Mouse (Mus musculus): ENCODE data around the gene Gzmm.
"Not testable (repeated sequence)": the region's sequence is repeated elsewhere in the genome, so short reads cannot be mapped to it uniquely, and the experiment has no call there.

The Gzmm gene

DNA sequence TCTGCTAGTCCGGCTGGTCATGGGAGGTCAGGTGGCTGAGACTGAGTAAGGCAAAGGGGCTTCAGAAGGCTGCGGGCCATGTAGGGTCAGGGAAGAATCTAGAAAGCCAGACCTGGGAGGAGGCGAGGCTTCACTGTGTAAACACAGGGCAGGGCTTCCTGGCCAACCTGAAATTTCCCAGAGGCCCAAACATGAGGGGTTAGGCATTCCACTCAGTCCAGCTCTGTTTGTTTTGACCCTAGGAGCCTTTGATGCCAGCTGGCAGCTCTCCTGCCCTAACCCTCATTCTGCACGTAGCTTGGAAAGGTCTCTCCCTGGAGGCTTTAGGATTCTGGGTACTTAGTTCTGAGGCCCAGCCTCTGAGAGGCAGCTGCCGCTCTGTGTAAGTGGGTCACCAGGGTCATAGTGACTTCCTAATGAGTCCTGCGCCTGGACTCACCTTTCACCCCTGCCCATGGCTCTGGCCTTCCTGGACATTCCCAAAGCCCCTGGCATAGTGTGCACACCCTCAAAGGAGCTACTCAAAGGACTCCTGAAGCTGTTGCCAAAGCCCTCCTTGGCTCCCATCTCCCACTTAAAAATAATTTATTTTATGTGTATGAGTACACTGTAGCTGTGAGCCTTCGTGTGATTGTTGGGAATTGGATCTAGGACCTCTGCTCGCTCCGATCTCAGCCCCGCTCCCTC lies 12.8 kb downstream of the Gzmm start:
- DNase-seq (ENCODE audit: low spot score in 2 of 2): peak in 1 of 2 experiments; percentile 56

DNA sequence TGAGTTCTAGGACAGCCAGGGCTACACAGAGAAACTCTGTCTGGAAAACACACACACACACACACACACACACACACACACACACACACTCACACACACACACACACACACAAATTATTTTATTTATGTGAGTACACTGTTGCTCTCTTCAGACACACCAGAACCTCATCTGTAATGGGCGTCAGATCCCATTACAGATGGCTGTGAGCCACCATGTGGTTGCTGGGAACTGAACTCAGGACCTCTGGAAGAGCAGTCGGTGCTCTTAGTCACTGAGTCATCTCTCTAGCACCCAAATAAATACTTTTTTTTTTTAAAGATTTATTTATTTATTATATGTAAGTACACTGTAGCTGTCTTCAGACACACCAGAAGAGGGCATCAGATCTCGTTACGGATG lies 14.2 kb downstream of the Gzmm start:
- not testable (repeated sequence) for DNase-seq (ENCODE audit: low spot score in 2 of 2)

DNA sequence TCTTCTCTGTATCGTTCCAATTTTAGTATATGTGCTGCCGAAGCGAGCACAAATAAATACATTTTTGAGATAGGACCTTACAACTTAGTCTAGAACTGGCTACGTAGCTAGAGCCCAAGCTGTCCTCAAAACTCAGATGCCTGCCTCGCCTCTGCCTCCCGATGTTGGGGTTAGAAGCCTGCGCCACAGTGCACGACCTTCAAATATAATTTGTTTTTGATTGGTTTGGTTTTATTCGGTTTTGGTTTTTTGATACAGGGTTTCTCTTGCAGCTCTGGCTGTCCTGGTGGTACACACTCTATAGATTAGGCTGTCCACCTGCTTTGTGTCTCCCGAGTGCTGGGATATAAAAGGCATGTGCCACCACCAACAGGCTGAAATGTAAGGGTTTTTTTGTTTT lies 14.7 kb downstream of the Gzmm start:
- no peak for DNase-seq (ENCODE audit: low spot score in 2 of 2)

DNA sequence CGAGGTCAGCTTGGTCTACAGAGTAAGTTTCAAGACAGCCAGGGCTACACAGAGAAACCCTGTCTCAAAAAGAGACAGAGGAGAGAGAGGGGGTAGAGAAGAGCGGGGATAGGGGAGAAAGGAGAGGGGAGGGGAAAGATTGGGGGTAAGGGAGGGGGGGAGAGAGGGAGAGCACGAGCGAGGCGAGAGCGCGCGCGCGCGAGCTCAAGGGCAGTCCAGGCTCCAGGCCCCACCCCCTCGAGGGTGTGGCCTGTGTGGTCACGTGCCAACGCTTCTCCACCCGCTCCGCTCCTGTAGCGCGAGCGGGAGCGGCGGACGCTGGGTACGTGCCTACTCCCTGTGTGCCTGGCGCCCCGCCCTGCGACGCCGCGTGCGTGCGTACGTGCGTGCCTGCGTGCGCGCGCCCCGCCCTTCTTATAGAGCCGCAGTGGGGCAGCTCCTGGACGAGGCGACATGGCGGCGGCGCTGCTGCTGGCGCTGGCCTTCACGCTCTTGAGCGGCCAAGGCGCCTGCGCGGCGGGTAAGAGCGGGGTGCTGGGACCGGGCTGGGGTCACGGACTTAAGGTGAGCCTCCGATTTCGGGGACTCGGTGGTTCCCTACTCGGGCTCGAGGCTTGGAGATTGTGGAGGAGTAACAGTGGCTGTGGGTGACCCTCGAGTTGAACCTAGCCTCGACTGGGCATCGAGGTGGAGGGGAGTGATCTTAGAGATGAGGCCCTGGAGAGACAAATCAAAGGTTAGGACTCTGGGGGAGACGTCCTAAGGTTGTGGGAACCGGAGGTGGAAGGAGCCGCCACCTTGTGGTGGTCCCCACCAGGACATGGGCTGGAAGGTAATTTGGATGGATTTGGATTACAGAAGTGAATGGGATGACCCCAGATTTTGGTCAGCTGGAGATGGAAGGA lies 15.5 kb downstream of the Gzmm start, which contains the start of gene Bsg:
TSS of gene Bsg (plus strand) at position 427 of the 905 bp plus-strand sequence.
- peak; percentile 97 to 99 for DNase-seq (ENCODE audit: low spot score in 2 of 2)

DNA sequence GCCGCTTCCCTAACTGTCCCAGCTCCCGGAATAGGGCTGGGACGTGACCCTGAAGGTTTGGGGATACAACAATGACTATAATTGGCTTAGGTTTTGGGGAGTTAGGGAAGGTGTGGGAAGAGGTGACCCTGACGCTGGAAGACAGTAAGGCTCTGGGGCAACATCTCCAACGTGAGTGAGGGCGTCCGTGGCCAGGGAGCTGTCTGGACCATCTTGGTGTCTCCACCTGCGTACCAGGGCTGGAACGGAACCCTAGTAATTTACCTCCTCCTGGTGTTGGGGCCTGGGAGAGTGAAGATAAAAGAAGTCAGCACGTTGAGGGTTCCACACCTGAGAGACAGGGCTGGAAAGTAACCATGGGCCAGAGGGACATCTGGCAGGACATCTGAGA lies 16.1 kb downstream of the Gzmm start:
- no peak for DNase-seq (ENCODE audit: low spot score in 2 of 2)

DNA sequence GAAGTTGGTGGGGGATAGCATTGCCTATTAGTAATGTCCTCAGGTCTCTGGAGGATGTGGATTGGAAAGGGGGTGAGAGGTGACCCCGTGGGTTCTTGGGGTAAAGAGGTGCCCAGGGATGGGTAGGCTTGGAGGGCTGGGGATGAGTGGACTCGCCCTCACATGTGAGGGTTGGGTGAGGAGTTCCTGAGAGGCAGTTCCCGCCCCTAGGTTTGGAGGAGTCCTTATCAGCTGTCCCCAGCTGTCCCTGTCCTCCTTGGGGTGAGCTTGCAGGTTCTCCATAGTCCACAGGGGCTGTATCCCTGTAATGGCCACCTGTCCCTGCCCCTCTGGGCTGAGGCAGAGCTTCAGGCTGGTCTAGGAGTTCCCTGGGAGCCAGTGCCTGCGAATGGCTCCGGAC lies 17.1 kb downstream of the Gzmm start:
- no peak for DNase-seq (ENCODE audit: low spot score in 2 of 2)

DNA sequence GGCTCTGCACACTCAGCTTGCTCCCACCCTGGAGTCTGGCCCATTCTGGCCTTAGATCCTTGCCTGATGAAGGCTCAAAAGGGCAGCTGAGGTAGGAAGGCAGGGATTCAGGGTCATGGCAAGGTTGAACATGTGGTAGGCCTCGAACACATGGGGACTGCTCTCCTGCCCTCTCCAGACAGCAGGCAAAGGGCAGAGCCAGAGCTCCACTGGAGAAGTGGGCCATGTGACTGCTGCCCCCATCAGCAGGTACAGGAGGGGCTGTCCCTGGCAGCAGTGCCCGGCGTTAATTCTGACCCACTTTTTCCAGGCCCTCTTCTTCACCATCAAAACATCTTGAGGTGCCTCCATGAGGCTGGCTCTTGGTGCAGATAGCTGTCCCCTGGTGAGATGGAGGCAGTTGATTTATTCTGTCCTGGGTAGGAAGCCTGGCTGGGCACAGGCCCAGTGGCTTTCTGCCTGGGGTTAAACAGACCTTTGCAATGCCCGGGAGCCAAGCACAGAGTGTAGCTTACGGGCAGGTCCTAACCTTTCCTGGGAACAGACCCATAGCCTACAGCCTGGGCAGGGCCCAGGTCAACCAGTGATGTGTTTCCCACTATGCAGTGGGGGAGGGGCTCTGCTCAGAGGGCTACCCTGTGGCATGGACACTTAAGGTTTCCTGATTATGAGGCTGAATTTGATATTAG lies 17.7 kb downstream of the Gzmm start:
- no peak for DNase-seq (ENCODE audit: low spot score in 2 of 2)

DNA sequence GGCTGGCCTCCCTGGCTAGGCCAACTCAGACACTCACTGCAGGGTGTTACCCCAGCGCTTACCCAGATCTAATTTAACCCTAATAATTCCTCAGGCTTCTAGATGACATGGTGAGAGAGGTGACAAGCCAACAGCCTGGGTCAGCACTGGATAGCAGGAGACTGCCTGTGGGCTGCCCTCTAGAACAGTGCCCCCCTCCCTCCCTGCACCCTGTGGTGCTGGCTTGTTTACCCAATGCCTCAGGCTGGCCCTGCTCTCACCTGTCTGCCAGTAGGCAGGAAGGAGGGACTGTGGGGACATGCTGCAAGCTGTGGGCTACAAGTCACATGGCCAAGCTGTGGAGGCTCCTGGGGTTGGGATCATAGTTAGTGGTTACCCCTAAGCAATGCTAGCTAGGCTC lies 18.3 kb downstream of the Gzmm start:
- no peak for DNase-seq (ENCODE audit: low spot score in 2 of 2)

DNA sequence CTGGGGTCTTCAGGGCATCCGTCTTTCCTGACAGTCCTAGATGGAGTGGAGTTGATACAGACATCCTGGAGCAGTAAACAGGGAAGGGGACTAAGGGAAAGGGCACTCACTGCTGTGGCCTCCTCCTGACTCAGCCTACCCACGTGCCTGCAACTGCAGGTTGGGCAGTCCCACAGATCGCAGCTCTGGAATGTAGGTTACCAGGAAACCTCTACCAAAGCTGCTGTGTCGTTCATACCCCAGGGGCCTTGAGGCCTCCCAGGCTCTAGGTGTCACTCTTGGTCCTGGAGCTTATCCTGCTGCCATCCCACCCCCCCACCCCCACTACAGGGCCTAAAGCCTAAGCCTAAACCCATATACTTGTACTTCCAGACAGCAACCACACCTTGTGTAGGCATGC lies 18.9 kb downstream of the Gzmm start:
- DNase-seq (ENCODE audit: low spot score in 2 of 2): no peak

DNA sequence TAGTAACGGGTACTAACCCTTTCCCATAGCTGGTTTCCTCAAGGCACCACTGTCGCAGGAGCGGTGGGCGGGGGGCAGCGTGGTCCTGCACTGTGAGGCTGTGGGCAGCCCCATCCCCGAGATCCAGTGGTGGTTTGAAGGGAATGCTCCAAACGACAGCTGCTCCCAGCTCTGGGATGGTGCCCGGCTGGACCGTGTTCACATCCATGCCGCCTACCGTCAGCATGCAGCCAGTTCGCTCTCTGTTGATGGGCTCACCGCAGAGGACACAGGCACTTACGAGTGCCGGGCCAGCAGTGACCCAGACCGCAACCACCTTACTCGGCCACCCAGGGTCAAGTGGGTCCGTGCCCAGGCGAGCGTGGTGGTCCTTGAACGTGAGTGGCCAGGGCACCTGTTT lies 19.8 kb downstream of the Gzmm start:
- no peak for DNase-seq (ENCODE audit: low spot score in 2 of 2)

DNA sequence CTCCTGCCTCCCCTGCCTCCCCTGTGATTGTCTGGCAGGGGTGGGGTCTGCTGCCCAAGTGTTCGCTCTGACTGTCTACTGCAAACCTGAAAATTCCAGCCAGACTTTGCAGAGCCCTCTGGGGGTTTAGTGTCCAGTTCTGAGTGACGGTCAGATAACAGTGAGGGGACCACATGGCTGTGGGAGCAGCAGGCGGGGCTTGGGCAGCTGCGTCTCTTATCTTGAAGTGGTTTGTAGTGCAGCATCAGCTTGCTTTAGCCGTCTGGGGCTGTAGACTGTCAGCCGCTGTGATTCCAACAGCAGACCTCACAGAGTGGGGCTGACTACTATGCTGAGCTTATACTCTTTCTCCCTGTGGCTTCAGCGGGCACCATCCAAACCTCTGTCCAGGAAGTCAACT lies 20.5 kb downstream of the Gzmm start:
- no peak for DNase-seq (ENCODE audit: low spot score in 2 of 2)

DNA sequence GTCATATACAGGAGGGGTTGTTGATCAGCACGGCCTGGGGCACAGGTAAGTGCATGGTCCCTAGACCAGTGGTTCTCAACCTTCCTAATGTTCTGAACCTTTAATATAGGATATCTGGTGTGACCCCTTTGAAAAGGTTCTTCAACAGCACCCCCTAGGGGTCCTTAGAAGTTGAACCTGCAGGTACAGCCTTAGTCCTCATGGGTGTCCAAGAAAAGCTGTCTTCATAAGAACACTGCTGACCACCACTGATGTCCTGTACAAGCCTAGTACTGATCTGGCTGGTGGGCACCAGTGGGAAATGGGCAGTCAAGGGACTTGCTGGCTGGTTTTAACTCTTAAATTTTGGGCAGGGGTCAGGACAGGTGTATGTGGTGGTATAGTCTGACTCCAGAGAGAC lies 23.2 kb downstream of the Gzmm start:
- no peak for DNase-seq (ENCODE audit: low spot score in 2 of 2)

DNA sequence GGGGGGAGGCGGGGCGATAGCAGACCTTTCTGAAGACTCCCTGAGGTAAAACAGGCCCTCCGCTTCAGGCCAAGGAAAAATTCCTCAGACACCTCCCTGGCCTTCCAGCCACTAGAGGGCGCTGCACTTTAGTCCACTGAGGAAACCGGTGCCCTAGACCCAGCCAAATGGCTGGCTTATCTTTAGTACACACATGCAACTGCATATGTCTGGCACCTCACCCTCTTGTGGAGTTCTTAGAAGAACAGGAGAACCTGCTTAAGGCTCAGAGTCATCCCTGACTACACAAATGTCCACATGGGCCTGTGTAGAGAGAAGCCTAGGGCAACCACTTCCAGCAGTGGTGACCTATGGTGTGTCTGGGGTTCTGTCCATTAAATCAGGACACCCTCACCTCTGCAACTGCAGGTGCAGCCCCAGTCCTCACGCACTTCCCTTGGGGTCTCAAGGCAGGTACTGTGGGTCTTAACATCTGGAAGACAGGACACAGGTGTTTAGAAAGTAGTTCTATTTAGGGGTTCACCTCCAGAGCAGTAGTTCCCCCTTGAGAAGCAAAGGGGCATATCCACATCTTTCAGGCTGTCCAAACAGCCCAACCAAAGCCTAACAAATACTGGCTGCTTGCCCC lies 23.8 kb downstream of the Gzmm start:
- DNase-seq (ENCODE audit: low spot score in 2 of 2): peak; percentile 54 to 72

DNA sequence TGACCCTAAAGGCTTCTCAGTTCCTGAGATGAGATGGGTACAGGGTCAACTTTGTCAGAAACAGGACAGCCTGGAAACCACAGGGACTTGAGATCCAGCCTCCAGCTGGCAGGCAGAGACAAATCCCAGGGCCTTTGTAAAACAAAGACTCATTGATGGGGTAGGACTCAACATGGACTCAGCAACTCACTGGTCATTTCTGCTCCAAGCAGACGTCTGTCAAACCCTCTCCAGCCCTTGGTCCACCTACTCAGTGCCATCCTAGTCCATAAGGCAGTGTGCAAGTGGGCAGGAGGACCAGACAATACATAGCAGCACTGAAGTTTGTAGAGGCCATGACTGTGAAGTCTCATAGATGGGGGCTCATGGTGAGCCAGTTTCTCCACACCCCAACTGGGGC lies 24.3 kb downstream of the Gzmm start:
- DNase-seq (ENCODE audit: low spot score in 2 of 2): no peak

DNA sequence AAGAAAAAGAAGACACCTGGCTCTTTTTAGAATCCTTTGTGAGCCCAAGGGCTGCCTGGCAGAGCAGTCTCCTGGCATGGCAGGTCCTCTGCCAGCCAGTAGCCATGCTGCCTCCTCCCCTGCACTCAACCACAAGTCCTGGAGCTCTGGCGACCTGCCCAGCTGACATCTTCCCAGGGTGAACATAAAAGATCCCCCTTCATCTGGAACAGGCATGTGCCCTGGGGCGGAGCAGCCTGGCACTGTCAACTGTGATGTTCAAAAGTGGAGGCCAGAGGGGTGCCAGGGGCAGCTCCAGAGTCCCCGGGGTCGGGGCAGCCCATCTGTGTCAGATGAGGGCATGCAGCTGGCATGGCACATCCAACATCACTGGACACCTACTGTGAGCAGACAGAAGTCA lies 26.2 kb downstream of the Gzmm start:
- no peak for DNase-seq (ENCODE audit: low spot score in 2 of 2)

DNA sequence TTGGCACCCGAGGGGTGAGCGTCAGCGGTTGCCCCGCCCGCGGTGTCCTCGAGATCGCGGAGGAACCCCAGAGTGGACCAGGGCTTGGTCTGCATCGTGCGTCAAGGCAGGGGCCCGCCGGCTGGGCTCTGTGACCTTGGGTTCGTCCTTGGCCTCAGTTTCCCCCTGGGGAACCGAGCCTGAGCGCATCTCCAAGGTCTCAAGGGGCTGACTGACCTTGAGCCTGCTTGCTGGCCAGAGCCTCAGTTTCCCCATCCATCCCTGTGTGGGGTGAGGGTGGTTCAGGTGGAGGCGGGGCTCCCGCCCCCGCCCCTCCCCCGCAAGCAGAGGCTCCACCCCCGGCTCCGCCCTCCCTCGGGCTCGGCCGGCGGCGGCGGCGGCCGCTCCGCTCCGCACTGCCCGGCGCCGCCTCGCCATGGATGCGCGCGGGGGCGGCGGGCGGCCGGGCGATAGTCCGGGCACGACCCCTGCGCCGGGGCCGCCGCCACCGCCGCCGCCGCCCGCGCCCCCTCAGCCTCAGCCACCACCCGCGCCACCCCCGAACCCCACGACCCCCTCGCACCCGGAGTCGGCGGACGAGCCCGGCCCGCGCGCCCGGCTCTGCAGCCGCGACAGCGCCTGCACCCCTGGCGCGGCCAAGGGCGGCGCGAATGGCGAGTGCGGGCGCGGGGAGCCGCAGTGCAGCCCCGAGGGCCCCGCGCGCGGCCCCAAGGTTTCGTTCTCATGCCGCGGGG lies 27.6 kb downstream of the Gzmm start, which contains the start of gene Hcn2:
TSS of gene Hcn2 (plus strand) at position 381 of the 734 bp plus-strand sequence.
- no peak for DNase-seq (ENCODE audit: low spot score in 2 of 2)

DNA sequence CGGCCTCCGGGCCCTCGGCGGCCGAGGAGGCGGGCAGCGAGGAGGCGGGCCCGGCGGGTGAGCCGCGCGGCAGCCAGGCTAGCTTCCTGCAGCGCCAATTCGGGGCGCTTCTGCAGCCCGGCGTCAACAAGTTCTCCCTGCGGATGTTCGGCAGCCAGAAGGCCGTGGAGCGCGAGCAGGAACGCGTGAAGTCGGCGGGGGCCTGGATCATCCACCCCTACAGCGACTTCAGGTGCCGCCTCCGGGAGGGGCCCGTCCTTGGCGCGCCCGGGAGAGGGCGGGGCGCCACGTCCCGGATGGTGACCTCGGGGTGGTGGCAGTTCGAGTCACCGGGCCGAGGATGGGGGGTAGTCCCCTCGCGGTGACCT lies 28.2 kb downstream of the Gzmm start:
- no peak for DNase-seq (ENCODE audit: low spot score in 2 of 2)

DNA sequence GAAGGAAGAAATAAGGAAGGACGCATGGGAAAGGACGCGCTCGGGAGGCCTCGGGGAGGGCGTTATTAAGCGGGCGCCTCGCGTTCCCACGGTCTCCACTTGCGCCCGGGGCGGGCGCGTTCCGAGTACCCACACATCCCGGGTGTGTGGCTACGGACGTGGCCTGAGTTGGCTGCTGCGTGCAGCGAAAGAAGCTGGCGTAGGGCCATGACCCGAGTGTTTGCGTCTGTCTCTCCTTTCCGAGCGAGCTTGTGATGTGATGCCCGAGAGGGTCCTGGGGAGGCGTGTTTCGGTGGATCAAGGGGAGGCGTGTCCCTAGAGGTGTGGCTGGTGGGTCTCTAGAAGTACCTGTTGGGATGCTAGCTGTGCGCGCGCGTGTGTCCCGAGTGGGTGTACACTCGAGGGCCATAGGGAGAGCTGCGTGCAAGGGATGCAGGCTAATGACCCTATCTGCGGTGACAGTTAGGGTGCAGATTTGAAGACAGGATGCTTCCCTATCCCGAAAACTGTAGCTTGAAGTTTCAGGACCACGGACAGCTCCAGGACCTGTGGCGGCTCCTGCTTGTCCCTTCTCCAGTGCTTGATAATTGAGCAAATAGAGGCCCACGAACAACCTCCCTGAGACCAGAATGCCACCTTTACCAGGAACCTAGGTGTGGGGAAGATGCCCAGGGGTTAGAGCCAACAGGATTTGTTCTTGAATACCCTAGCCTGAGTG lies 29.0 kb downstream of the Gzmm start:
- DNase-seq (ENCODE audit: low spot score in 2 of 2): peak in 1 of 2 experiments; percentile 68

DNA sequence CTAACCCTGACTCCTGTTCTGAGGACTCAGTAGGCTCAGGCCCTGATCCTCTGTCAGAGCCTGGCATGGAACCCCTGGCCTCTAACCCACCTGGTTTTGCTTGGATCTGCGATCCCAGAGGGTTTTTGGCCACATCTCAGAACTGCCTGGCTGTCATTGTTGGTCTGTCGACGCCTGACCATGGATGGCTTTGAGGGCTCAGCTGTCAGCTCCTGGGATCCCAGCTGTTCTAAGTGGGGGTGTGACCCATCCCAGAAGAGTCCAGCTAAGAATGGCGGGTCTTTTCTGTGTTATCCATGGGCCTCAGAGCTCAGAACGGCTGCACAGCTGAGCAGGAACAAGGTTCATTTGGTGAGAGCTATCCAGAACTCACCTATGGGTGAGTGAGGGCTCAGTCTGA lies 32.3 kb downstream of the Gzmm start:
- no peak for DNase-seq (ENCODE audit: low spot score in 2 of 2)

DNA sequence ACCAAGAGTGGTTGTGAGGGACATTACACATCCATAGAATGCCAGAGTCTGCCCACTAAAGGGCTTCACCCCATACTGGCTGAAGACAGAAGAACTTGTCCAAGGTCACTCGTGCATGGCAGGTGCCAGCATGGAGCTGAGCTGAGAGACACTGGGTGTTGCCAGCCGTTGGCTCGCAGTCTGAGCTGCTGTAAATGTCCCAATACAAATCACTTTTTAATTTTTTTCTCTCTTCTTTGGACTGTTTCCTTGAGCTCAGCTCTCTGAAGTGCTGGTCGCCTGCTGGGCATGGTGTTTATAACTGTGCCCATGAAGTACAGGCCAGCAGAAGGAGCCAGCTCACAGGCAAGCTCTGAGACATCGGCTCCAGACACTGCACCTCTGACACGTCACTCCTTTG lies 34.2 kb downstream of the Gzmm start:
- no peak for DNase-seq (ENCODE audit: low spot score in 2 of 2)

DNA sequence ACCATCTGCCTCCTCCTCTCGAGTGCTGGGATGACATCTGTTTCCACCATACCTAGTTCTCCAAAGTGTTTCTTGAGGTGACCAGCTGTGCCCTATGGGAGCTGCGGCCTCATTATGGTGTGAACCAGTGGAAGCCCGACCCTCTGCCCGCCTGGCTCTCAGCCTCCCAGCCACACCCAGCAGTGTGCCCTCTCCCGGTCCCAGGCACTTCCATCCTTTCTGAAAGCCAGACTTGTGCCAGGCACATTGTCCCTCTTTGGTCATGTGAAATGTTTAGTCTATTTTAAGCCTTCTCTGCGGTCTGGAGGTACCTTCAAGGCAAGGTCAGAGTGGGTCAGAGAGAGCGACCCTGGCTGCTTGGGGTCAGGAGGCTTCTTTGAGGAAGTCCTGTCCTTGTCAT lies 34.9 kb downstream of the Gzmm start:
- DNase-seq (ENCODE audit: low spot score in 2 of 2): no peak

All from urinary bladder, postnatal 36 days (tissue).